Mouse (Mus musculus): Measurements from ENCODE around the gene 4930503E14Rik.
"Not testable (repeated sequence)": the region's sequence is repeated elsewhere in the genome, so short reads cannot be mapped to it uniquely, and the experiment has no call there.

Gene 4930503E14Rik

DNA sequence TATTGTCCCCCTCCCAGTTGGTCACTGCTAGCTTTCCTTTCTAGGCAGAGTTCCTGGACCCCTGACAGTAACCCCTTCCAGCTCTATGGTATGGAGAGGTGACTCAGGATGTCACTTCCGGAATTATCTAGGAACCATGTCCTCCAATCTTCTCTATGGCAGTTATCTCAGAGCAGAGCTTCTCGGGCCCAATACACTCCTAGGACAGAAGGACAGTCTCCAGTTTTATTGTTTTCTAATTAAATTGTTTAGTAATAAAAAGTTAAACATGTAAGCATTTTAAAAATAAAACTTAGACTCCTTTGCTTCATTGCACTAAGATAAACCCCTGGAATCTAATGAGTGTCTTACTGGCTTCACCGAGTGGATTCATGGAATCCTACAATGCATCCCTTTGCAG, at the start of gene 4930503E14Rik:
4930503E14Rik (minus strand) TSS at position 101 of the 400 bp plus-strand sequence.
- DNase-seq (ENCODE audit: low spot score), result not testable (repeated sequence)

DNA sequence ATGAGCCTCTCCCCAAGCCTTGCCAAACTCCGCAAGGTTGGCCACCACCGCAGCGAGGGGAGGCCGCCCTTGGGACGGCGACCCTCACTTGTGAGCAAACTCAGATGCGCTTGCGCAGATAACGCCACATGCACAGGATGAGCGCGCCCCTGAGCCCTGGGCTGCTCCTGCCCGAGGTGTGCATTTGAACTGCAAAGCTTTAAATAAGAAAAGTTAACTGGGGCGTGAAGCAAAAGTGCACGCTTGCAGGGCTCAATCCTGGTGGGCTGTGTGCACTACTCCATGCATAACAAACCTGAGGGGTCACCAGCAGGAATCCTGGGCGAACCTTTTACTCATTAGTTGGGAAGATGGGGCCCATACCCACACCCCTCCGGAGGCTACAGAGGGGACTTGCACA, 35.0 kb upstream of the 4930503E14Rik start:
- no peak for DNase-seq (ENCODE audit: low spot score)

DNA sequence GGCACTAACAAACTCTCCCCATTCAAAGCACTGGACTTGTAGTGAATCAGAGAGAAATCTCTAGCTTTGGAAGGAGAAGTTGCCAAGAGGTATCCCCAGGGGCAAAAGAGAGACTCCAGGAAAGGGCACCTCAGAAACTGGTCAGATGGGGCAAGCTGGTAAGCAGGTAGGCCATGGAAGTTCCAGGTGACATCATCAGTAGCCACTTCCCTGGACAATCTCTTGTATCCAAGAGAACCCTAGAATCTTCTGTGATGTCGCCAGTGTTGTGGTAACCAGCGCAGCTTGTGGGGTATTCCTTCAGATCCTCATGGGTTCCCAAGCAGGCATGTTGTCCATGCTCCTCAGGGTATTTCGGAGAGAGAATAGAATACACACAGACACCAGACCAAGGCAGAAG, 15.7 kb downstream of the 4930503E14Rik start, which contains the start of gene Gm8212:
Gm8212 (plus strand) TSS at position 301 of the 400 bp plus-strand sequence.
- not testable (repeated sequence) for DNase-seq (ENCODE audit: low spot score)

DNA sequence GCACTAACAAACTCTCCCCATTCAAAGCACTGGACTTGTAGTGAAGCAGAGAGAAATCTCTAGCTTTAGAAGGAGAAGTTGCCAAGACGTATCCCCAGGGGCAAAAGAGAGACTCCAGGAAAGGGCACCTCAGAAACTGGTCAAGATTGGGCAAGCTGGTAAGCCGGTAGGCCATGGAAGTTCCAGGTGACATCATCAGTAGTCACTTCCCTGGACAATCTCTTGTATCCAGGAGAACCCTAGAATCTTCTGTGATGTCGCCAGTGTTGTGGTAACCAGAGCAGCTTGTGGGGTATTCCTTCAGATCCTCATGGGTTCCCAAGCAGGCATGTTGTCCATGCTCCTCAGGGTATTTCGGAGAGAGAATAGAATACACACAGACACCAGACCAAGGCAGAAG, 89.5 kb downstream of the 4930503E14Rik start, which contains the start of gene Gm3327:
Gm3327 (plus strand) TSS at position 301 of the 400 bp plus-strand sequence.
- not testable (repeated sequence) for DNase-seq (ENCODE audit: low spot score)

All from T-cell, adult 2 months (primary cell).